Mouse (Mus musculus): ENCODE measurements at regions not wholly inside any gene's neighbourhood (a gene's known extent, or its start where the extent isn't known, plus 50 kb on each side); places are given as distances from the start of the nearest gene placed in this dataset.

DNA sequence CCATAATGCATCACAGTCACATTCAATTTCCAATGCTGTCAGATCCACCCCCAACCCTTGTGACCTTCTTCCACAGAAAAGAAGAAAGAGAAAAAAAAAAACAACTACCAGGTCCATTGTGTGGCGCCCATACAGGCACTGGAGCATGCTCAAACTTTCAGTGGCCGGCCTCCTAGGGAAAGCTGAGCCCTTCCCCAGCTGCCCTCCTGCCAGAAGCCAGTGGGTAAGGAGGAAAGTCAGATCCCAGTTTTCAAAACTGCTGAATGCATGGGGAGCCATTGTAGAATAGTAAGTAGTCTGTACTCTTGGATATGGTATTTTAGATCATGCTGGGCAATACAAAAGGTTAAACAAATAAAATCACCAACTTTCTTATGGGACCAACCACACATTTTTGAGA is 325.5 kb upstream of the Fam241a start:
- DNase-seq, result no peak

DNA sequence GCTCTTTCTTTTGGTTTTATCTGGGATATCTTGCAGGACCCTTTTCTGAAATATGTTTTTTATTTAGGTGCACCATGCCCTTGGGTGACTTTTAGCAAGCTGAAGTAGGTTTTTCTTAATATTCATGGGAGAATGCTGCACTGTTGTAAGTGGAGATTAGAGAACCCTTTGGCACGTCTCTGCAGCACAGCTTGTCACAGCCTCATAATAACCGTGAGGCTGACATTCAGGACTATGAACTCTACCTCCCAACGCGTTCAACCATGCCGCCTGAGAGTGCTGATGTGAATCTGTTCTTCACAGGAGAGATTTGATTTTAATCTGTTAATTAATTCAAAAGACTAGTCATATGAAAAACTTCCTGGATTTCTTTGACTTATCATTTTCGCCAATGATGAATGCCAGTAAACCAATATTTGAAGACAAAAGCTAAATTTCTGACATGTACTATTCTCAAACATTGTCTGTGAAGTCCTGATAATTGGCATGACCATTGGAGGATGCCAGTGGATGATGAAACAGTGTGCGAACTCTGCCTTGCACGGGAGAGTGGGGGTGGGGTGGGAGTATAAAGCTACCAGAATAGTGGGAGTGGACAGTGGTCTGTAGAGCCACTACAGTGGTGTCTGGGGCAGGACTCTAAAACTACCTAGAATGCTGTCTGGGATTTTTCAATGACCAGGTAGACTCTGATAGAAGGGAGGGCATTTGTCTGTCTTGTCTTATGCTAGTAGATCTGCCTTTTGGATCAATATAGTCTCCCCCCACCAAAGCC is 324.8 kb upstream of the Fam241a start:
- peak; percentile 61 for DNase-seq

DNA sequence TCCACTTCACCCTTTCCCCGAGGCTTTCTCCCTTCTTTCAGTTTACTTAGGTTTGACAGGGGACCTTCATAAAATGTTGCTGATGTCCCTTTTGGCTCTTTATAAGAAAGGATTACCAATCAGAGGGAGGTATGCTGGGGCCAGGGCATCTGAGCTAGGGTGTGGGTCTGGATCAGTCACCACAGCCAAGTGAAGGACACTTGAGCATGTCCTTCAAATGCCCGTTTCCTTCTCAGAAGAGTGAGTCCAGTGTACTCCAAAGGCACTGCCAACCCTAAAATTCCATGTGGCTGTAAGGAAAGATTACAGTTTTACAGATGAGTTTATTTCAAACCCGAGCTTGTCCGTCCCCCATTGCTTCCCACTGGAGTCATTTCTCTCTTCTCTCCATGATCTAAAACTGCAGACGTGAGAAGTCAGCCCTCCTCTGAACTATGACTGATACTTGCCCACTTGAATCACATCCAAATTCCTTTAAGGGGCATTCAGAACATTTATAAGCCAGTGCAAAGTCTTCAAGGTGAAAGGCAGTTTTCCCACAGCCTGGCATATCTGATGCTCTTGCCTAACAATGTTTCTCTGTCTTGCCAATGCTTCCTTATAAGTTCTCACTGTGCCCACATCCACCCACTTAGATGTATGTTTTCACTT is 321.8 kb upstream of the Fam241a start:
- DNase-seq, result peak; percentile 51

DNA sequence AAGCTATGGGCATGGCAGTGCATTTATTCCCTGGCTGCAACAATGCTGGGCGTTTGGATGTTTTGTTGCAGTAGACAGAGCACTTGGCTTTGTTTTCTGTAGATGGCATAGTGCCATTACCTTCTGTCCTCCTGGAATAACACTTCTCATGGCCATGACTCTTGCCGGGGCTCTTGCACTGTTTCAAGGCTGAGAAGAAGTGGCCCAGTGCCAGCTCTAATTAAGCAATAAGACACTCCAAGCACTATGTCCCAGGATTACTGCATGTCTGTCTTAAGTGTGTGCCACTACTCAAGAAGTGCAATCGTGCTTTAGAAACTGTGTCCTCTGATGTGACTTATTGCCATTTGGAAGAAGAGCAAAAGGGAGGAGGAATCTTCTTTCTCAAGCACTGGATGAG is 316.1 kb upstream of the Fam241a start:
- peak; percentile 78 for DNase-seq

DNA sequence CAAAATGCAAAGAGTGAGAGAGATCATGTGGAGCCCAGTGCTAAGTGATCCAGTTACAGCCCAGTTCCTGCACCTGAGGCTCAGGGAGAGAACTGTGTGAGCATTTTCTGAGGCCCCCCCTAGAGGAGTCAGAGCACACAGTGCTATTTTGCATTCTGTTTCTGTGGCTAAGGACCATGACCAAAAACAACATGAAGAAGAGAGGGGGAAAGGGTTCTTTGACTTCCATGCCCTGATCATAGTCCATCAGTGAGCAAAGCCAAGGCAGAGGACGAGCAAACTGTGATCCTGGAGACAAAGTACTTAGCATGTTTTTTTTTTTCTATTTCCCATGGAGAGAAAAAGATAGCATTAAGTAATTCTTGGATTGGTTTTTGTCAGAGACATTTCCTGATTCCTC is 314.5 kb upstream of the Fam241a start:
- DNase-seq, result peak; percentile 43

DNA sequence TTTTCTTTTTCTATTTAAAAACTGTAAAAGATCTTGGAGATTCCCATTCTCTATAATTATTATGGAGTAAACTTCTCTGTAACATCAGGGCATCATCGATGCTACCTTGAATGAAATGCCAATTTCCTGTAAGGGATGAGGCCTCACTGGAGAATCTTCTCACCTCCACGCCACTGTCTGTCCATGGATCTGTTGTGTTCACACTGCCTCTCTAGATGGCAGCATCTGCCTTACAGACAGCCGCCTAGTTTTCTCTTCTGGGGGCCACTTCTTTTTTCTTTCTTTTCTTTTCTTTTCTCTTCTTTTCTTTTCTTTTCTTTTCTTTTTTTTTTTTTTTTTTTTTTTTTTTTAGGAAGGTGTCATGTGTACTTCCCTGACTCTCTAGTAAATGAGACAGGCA is 310.8 kb upstream of the Fam241a start:
- DNase-seq, result peak; percentile 27

DNA sequence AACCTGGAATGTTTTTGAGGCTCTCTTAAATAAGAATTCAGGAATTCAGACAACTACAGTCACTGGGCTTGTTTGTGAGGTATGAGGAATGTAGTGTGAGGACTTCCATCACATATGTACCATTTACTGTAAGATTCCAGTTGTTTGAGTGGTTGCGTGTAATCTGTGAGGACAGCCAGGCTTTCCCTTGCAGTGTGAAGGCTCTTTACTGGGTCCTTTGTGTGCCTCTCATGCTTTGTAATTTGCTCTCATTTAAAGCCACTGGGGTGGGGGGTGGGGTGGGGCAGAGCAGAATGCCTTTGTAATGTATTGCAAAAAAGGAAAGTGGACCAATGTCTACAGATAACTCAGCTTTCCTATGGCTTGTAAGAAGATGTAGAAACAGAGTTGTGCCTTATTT is 310.4 kb upstream of the Fam241a start:
- no peak for DNase-seq

DNA sequence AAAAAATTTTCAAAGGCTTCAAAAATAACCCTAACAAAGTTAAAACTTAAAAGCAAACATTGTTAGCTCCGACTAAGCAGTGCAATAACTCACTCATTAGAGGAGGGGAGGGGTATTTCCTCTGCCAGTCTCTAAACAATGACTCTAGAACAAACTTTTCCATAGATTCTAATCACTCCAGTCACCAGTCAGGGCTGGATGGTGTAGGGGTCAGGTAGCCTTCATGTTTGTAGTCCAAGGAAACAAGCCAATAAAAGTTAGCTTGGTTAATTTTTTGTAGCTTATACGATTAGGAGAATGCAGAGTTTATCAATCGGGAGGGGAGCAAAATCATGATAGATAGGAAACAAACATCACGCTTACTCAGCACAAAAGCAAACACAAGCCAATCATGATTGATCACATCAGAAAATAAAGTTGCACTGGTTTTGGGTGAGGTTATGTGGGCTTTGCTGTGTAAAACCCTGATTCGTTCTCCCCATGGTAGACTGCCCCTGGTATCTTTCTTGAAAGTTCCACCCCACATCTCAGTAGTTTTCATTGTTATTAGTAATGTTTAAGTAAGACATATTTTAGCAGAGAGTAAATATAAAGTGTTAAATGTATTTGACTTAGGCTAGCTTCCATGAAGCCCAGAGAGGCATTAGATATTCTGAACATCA is 304.6 kb upstream of the Fam241a start:
- no peak for DNase-seq

DNA sequence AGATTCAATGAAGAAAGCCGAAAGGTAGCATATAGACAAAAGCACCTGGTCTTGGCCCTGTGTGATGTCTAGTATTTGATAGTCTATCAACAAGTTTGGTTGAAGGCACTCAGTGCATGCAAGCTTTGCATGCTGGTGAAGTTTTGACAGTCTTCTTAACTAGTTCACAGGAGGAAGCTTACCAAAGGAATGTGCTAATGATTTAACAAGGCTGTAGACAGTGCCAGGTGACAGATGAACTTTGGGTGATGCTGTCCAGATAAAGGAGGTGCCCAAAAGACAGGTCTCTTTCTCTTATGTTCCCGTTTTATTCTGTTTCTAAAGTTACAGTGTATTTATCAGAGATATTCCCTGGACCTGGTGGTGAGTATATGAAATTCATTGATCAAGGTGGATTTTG is 303.3 kb upstream of the Fam241a start:
- no peak for DNase-seq

DNA sequence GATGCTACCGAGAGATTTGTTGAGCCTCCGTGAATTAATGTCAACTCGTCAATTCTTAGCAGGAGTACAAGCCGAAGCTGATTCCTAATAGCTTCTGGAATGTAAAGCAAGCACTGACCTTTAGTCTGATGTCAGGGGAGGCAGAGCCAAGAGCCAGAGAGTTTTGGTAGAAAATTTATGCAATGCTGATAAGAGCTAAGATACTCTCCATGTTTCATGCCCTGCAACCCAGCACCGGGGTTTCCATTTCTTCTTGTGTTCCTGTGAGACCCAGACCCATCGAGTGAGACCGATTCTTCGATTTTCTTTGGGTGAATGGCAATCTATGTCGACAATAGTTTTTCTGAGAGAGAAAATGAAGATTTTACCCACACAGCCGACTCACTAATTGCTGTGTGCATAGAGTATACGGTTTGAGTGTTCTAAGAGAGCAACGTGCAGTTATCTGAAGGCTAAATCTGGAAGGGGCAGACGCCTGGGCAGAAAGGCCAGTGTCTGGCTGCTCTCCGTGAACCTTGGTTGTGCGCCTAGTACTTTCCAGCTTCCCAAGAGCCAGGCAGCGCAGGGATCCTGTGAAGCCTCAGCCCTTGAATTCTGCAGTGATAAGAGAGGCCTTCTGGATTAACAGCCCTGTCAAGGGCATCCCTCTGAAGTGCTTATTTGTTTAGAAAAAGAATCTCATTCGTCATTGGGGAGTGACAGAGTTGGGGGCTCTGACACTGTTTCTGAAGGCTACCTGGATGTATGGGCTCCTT is 296.1 kb upstream of the Fam241a start:
- DNase-seq, result no peak

DNA sequence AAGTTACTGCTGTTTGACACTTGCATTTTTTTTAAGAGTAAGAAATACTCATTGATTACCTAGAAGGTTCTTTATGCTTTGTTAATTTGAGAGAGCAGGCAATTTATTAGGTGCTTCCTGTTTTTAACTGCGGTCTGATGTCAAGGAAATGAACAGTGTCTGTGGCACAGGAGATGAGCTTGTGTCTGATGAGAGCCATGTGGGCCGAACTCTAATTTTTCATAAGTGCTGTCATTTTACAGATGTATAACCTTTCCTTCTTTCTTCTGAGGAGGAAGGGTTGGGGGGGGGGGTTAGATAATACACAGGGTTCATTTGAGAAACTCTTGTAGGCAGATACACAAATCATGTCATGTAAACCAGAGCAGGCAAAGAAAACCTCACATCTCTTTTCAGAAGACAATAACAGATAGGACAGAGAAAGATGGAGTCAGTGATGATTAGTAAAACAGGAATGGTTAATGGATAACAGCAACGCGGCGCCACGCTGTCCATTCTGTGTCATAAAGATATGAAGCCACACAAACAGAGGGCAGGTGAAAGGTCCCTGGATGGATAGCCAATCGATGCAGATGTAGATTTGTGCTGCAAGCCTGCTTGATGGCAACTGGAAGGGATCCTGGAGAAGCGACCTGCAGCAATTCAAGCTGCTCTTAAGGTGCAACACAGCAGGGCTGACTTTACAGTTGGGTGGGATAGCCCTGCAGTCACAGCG is 291.4 kb upstream of the Fam241a start:
- no peak for DNase-seq

DNA sequence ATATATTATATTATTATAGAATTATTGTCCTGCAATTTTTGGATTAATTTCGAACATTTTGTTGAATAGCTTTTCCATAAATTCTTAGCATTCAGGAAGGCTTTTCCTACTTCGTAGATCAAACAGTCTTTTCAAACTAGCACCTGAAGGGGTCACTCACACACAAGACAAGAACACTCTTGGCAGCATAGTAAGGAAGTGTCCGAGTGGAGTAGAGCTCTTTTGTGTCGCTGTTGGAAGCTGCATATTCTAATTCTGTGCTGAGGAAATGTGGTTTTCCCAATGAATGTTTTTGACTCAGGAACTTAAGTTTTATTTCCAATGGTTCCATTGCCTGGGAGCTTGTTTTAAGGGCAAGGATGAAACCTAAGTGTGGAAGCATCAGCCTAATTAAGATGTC is 290.2 kb upstream of the Fam241a start:
- DNase-seq, result peak; percentile 60

DNA sequence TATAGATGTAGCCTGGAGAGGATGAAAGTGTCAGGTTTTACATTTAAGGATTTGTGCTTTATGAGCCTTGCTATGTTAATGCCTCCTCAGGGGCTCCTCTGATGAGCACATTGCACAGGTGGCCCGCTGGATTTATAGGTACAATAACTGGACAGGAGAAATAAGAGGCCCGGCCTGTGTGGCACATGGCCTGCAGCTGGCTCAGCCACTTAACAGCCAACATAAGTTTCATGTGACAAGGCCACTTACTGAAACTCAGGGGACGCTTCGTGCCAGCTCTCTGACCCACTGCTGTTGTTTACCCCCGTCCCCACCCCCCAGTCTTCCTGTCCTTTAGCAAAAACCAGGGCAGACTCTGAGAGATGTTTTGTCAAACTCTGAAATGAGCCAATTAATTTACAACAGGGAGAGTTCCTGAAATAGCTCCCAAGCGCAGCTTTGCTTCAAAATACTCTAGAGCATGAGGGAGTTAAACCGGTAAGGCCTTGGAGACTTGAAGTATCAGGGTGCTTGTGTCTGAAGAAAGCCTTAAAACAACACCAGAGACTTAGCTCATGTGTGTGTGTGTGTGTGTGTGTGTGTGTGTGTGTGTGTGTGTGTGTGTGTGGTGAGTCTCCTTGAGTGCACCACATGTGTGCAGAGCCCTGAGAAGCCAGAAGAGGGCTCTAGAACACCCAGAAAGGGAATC is 285.2 kb upstream of the Fam241a start:
- DNase-seq, result no peak

DNA sequence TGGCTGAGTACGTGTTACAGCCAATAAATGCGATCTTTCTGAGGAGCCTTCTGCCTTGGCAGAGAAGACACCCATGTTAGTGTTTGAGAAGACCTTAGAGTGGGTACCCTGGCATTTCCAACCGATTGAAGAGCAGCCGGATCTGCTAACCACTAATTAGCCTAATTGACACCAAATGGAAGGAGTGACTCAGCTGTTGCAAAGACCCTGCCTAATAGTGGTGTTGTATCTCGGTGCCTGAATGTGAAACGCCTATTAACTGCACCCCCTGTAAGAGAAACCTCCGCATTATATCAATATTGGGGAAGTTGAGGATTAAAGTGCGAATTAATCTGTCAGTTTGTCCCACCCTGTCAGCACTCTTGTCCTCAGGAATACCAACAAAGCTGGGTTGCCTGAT is 253.1 kb upstream of the Fam241a start:
- no peak for DNase-seq

DNA sequence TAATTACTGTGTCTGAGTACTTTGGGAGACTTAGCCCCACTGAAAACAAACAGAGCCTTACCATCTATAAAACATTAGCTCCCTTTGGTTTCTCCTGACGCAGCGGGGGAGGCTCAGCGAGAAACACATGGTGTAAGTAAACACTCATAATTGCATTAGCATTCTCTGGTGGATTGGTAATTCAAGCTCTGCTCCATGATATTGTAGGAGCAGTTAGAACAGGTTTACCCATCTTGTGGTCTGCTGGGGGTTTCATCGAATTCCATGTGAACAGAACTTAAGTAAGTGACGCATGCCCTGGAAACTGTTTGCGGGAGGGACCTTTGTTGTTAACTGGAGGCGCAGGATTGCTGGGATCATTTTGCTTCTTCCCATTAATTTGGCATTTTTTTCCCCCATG is 249.2 kb upstream of the Fam241a start:
- DNase-seq, result no peak

DNA sequence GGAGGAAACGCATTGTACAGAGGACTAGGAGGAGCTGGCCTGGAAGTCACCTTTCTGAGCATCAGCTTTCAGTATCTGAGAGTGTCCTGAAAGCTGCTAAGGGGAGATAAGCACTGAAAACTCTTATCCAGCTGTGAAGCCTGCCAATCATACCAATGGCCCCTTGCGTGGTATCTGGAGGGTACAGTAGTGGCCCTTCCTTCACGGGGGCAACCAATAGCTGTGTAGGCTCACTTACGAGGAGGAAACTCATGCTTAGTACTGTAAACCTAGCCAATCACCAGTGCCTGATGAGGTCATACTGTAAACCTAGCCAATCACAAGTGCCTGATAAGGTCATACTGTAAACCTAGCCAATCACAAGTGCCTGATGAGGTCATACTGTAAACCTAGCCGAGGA is 231.7 kb upstream of the Fam241a start:
- DNase-seq, result no peak

DNA sequence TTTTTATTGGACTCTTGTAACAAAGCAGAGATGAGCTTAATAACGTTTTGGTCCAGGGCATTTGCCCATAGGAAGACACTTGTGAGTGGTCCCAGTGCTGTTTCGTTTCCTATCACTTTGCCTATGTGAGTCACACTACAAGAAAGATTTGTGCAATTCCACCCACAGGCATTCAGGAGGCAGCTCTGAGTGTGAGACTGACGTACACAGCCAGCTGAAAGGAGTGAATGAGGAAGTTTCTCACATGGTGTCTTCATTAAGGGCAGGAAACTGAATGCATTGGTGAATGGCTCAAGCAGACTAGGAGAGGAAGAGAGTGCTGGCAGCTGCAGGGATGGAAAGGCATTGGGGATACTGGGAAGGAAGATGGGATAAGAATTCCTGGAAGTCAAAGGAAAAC is 230.5 kb upstream of the Fam241a start:
- DNase-seq, result no peak

DNA sequence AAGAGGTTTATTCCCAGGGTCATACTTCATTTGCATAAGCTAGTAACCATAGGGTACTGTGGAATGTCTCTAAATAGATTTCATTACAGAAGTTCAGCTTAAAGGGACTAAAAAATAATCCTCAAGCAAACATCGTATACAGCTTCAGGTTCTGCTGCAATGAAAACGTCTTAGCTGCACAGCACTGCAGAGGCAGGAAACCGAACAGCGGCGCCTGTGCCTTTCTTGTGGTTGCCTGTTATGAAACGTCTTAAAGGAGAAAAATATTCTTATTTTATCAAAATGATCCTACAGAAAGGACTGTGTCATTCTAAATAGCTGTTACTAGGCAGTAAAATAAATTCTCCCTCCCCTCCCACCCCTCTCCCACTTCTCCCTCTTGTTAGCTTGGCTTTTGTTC is 226.0 kb upstream of the Fam241a start:
- DNase-seq, result no peak

DNA sequence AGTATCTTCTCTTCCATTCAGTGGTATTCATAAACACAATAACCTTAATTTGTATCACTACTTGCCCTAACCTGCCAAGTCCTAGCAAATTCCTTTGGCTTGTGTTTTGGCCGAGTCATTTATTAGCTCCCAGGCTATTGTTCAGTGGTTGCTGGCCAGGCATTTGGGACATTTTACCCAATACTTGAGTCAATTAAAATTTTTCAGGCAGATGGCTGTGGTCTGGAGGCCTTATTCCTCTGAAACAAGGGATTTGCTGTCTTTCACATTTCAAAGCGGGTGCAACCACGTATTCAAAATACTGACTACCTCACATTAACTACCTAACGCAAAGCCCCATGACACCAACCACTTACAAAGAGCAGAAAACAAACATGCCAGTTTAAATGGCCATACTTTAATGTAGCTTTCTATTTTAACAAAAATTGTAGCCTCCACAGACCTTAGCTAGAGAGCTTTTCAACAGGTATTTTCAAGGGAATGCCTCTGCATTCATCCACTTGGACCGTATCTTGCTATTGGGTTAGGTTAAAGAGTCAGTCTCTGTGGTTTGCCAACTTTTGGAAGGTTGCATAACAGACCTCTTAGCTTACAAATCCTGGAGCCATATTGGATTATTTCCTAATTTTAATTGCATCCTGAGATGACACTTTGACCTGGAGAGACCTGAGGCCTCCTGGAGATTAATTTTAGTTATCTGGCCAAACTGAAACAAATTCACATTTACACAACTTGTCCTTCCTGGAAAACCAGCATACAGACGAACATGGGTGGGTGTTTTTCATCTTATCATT is 224.7 kb upstream of the Fam241a start:
- DNase-seq, result no peak

DNA sequence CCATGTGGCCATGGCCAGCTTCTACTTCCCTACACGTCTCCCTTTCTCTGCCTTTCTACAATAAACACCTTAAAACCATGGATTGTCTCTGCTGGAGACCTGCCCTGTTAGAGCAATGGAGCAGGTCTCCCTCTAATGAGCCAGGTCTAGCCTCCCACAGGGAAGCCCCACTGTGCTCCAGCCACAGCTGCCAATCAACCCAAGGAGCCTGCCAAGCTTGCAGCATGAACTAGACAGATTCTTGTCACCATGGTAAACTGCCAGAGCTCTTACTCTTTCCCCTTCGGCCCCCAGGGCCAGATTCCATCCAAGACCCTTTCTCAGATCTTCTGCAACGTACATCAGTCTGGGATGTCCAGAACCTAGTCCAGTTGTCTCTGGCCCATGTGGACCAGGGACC is 217.1 kb upstream of the Fam241a start:
- no peak for DNase-seq

DNA sequence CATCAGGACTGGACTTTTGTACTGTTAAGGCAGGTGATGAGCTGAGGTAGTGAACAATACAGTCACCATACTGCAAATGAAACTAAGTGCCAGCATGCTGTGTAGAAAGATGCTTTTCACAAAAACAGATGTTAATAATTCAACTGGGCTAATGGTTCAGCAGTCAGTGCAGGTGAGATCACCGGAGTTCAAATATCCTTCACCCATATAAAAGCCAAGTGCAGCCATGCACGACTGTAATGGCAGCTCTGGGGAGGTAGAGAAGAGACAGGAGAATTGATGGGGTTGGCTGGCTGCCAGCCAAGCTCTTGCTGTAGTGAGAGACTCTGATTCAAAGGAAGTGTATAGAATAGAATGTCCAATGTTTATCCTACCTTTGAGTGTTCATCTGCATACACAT is 214.3 kb upstream of the Fam241a start:
- peak; percentile 8 for DNase-seq

Data from kidney, postnatal 14 days (tissue).